Mouse (Mus musculus) heart, adult 2 months (tissue): ENCODE results near the gene Slc5a11. TPM values are rescaled to one million over a fixed set of nuclear protein-coding genes. Genes with fewer than 3 reads are reported as not detected.

Experiments used
- DNase-seq, 2 experiments: peaks; one replicate each; pipeline ENCODE4 v3.0.0; 2021
- H3K27ac ChIP-seq: fragments of 200-600 bp; 2 replicates; pipeline ENCODE4 v1.8.1; 2022
- H3K27me3 ChIP-seq: fragments of 200-500 bp; 2 replicates; pipeline ENCODE4 v1.6.1; 2012; ENCODE audit warnings: mild to moderate bottlenecking, low read length, inconsistent platforms, mixed read lengths; ENCODE audit not compliant: control insufficient read depth, insufficient read depth
- H3K36me3 ChIP-seq: fragments of 200-500 bp; 2 replicates; pipeline ENCODE4 v1.6.1; 2012; ENCODE audit warnings: low read length, inconsistent platforms; ENCODE audit not compliant: control insufficient read depth, insufficient read depth
- H3K4me1 ChIP-seq: fragments of 200-500 bp; 2 replicates; pipeline ENCODE4 v1.6.1; 2011; ENCODE audit warnings: low read length; ENCODE audit not compliant: control insufficient read depth, insufficient read depth
- H3K4me3 ChIP-seq: fragments of 200-600 bp; 2 replicates; pipeline ENCODE4 v1.8.1; 2022
- H3K79me2 ChIP-seq: fragments of 200-500 bp; replicated peaks from 2 replicates; pipeline ENCODE4 v1.6.1; 2012; ENCODE audit warnings: mild to moderate bottlenecking, inconsistent platforms, low read length, moderate library complexity, mixed read lengths; ENCODE audit not compliant: control insufficient read depth, insufficient read depth
- H3K9ac ChIP-seq: fragments of 200-500 bp; 2 replicates; pipeline ENCODE4 v1.6.1; 2012; ENCODE audit warnings: low read depth, mild to moderate bottlenecking, control low read depth, inconsistent platforms, low read length, mixed read lengths
- CTCF ChIP-seq: fragments of 200-600 bp; IDR thresholded peaks from 2 replicates; pipeline ENCODE4 v1.8.1; 2022; ENCODE audit warnings: antibody characterized with exemption, mild to moderate bottlenecking, moderate library complexity
- EP300 ChIP-seq: fragments of 200-500 bp; IDR thresholded peaks from 2 replicates; pipeline ENCODE4 v1.6.1; 2011; ENCODE audit warnings: low read depth, low read length, control low read depth; ENCODE audit not compliant: insufficient read depth
- POLR2A ChIP-seq: fragments of 200-500 bp; IDR thresholded peaks from 2 replicates; pipeline ENCODE4 v1.6.1; 2011; ENCODE audit warnings: mild to moderate bottlenecking, low read depth, low read length, control low read depth; ENCODE audit not compliant: insufficient read depth
- WGBS: fragments of 180-500 bp; shearing (Covaris S2); methylation state at CpG from one replicate; pipeline ENCODE4 v1.1.7; 2018; 5-methylcytosine and 5-hydroxymethylcytosine counted together
- intact Hi-C: fragments of 180-260 bp; cut with DNase I; formaldehyde crosslinking; loops from one replicate; pipeline ENCODE4 v1.15.1; 2025
- polyA plus RNA-seq: library from polyadenylated mRNA; depleted of rRNA; stranded (reverse); fragments of >200 nt; gene quantifications from 2 replicates; pipeline ENCODE4 v1.2.3, GENCODE M21; 2012
- total RNA-seq, 2 experiments: library from RNA; stranded (reverse); gene quantifications; 2 replicates each; pipeline ENCODE4 v1.2.3; 2021

Slc5a11 gene
- total and polyA plus RNA-seq, 3 experiments: 0.10 TPM; not detected in 2

DNA sequence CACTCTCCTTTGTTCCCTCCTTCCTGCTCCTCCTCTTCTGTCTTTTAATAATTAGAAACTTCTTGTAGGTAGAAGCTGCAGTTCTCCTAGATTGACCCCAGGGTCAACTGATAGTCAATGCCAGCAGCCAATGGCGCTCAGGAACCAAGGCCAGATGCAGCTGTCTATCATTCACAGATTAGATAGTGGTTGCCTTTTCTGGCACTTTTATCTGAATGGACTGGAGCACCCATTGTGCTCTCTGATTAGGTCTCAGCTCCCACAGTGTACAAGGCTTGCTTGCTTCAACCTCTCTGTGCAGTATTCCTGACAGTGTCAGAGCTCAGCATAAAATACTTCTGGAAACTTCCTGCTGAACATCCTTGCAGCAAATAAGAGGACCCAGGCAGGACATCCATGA, 30.3 kb downstream of the Slc5a11 start:
- Histone ChIP-seq H3K27ac (no peak overlapping the region), H3K4me3 (no peak overlapping the region), H3K79me2 (no peaks in the 10 kb centered on the region), H3K36me3 (no peaks in the 10 kb centered on the region), H3K27me3 (no peaks in the 10 kb centered on the region), H3K4me1 (no peaks in the 10 kb centered on the region), H3K9ac (no peak overlapping the region)
- intact Hi-C loops: no loop called here
- 27% methylated on average over 1 of the region's 1 CpGs for WGBS
- TF ChIP-seq CTCF: no peak
- TF ChIP-seq EP300: no peak
- TF ChIP-seq POLR2A: no peak
- no peak for DNase-seq

GRCm38 (mm10) chr7:123246504-123247084, 32.0 kb downstream of the Slc5a11 start:
- no peak overlapping the region for H3K27ac ChIP-seq
- no peak for DNase-seq
- H3K27me3 ChIP-seq: no peaks in the 10 kb centered on the region
- TF ChIP-seq POLR2A (no peak), CTCF (no peak), EP300 (no peak)
- no peaks in the 10 kb centered on the region for H3K36me3 ChIP-seq
- 44% methylated on average over 4 of the region's 4 CpGs for WGBS
- H3K9ac ChIP-seq: no peak overlapping the region
- H3K4me1 ChIP-seq: no peaks in the 10 kb centered on the region
- intact Hi-C loops: no loop called here
- no peaks in the 10 kb centered on the region for H3K79me2 ChIP-seq
- H3K4me3 ChIP-seq: no peak overlapping the region

DNA sequence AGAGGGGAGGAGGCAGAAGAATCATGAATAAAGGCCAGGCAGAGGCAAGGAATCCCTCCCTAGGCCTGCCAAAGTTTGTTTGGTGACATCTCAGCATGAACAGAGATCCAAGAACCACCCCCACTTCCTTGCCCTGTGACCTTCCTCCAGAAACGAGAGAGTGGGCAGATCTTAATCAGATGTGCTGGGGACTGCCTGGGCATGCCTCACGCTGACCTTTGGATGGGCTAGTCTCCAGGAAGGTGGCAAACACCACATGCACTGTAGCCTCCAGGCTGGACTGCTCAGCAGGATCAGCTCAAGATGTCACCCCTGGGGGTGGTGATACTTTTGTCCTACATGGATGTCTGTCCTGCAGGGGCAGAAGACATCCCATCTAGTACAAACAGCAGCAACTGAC, 33.6 kb downstream of the Slc5a11 start:
- no peaks in the 10 kb centered on the region for H3K79me2 ChIP-seq
- no peak for DNase-seq
- no peak for TF ChIP-seq CTCF
- no peak for TF ChIP-seq POLR2A
- TF ChIP-seq EP300: no peak
- no peak overlapping the region for H3K9ac ChIP-seq
- WGBS: 49% methylated on average over 2 of the region's 2 CpGs
- intact Hi-C loops: no loop called here
- no peaks in the 10 kb centered on the region for H3K36me3 ChIP-seq
- no peak overlapping the region for H3K4me3 ChIP-seq
- H3K27me3 ChIP-seq: no peaks in the 10 kb centered on the region
- H3K27ac ChIP-seq: no peak overlapping the region
- no peaks in the 10 kb centered on the region for H3K4me1 ChIP-seq

DNA sequence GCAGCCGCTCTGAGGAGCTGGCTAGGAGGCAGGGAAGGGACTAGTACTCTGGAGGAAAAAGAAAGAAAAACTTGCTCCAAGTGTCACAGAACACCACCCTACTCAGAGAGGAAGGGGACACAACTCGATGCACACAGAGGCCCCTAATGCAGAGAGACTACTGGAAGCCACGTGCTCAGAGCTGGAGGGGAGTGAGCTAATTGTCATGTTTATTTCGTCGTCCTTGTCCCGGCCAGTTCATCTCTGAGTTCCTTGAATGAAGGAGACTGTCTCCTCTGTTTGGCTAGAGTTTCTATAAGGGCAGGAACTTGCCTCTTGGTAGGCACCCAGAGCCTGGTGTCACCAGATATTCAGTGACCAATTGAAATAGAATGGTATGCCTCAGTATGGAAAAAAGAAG, 36.8 kb downstream of the Slc5a11 start:
- TF ChIP-seq POLR2A: no peak
- no peak for TF ChIP-seq CTCF
- TF ChIP-seq EP300: no peak
- no peak overlapping the region for H3K27ac ChIP-seq
- H3K9ac ChIP-seq: no peak overlapping the region
- H3K27me3 ChIP-seq: no peaks in the 10 kb centered on the region
- H3K36me3 ChIP-seq: no peaks in the 10 kb centered on the region
- H3K4me3 ChIP-seq: no peak overlapping the region
- H3K4me1 ChIP-seq: no peaks in the 10 kb centered on the region
- DNase-seq: no peak
- H3K79me2 ChIP-seq: no peaks in the 10 kb centered on the region
- WGBS: 58% methylated on average over 6 of the region's 6 CpGs
- intact Hi-C loops: no loop called here

GRCm38 (mm10) chr7:123253396-123253795, 38.8 kb downstream of the Slc5a11 start:
- intact Hi-C loops: no loop called here
- Histone ChIP-seq H3K4me1 (no peaks in the 10 kb centered on the region), H3K27ac (no peak overlapping the region), H3K4me3 (no peak overlapping the region), H3K79me2 (no peaks in the 10 kb centered on the region), H3K27me3 (no peaks in the 10 kb centered on the region), H3K9ac (no peak overlapping the region), H3K36me3 (no peaks in the 10 kb centered on the region)
- no peak for DNase-seq
- 86% methylated on average over 7 of the region's 7 CpGs for WGBS
- no peak for TF ChIP-seq CTCF
- no peak for TF ChIP-seq EP300
- no peak for TF ChIP-seq POLR2A

DNA sequence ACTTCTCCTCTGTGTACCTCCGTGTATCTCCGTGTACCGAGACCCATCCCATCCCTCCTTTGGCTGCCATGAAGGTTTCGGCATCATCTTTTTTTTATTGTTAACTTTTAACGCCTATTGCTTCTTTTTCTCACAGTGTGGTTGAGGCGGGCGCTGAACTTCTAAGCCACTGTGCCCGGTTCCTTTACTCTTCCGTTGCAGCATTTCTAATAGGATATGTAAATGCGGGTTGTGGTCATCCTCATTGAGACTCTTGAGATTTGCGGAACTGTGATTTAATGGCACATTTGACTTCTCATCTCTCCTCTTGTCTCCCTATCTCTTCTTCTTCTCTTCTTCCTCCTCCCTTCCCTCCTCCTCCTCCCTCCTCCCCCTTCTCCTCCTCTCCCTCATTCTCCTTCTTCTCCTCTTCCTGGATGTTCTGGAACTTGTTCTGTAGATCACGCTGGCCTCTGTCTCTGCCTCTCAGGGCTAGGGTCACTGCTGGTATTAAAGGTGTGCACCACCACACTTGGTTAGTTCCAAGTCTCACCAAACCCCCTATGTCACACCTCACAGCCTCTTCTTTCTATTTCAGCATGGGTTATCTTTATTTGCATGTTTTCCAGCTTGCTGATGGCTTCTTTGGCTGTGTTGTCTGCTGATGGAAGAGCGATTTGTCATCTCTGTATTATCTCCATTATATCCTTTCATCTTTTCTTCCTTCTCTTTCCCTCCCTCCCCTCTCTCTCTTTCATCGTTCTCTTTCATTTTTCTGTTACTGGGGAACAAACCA, 39.8 kb downstream of the Slc5a11 start:
- H3K9ac ChIP-seq: no peak overlapping the region
- H3K36me3 ChIP-seq: no peaks in the 10 kb centered on the region
- no peak overlapping the region for H3K27ac ChIP-seq
- WGBS: 89% methylated on average over 14 of the region's 14 CpGs
- H3K4me1 ChIP-seq: no peaks in the 10 kb centered on the region
- TF ChIP-seq CTCF: no peak
- TF ChIP-seq EP300: no peak
- no peak for TF ChIP-seq POLR2A
- no peak overlapping the region for H3K4me3 ChIP-seq
- intact Hi-C loops: no loop called here
- no peaks in the 10 kb centered on the region for H3K27me3 ChIP-seq
- no peaks in the 10 kb centered on the region for H3K79me2 ChIP-seq
- no peak for DNase-seq
